Mouse (Mus musculus): ENCODE measurements at regions not wholly inside any gene's neighbourhood (a gene's known extent, or its start where the extent isn't known, plus 50 kb on each side); places are given as distances from the start of the nearest gene placed in this dataset.

DNA sequence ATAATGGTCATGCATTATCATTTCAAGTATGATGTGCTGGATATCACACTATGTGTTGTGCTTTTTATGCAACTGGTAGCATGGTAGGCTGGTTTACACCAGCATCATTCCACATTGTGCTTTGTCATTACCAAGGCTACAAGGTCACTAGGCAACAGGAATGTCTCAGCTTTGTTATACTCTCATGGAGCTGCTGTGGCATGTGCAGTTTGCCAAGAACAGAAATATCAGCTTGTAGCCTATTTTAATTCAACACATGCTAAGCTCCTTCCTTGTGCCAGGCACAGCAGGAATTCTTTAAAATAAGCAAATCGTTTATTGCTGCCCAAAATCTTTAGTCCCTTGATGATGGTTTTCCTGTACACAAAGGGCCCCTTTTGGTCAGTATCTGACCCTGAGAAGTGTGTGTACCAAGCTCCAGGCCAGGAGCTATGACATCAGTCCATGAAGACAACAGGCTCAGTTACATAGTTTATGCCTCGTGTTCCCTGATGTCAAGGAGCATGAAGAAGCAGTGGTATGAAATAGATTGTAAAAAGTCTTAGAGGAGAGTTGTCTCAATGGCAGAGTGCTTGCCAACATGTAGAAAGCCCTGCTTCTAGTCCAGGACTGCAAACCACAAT lies 314.0 kb upstream of the Cdyl start:
- no peak overlapping the region for H3K4me3 ChIP-seq (replicated peaks)
- ATAC-seq (ENCODE audit: insufficient read depth, low FRiP score, low read depth): no peak
- WGBS: 73% methylated on average over 2 of the region's 2 CpGs
- no peaks in the 10 kb centered on the region for H3K4me1 ChIP-seq
- H3K9ac ChIP-seq: no peak overlapping the region
- H3K27me3 ChIP-seq (replicated peaks): no peaks in the 10 kb centered on the region
- no peak overlapping the region for H3K4me2 ChIP-seq
- no peaks in the 10 kb centered on the region for H3K36me3 ChIP-seq
- no peaks in the 10 kb centered on the region for H3K9me3 ChIP-seq
- H3K27ac ChIP-seq: no peak overlapping the region

DNA sequence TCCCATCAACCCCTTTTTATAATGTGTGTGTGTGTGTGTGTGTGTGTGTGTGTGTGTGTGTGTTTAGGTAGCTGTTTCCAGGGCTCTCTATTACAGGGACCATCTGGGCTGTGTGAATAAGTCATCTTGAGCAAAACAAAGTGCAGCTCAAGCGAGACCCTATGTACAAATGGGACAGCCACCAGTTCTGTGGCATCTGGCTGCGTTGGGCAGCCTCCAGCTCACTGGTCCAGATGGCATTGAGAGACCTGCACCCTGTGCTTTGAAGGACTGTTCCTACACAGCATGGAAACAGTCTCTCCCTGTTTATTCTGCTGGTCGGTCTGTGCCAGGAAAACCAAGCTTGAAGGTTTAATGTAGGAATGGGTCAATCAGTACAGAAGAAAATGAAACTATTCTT lies 311.4 kb upstream of the Cdyl start:
- ATAC-seq (ENCODE audit: insufficient read depth, low FRiP score, low read depth): no peak
- no peaks in the 10 kb centered on the region for H3K27me3 ChIP-seq (replicated peaks)
- 83% methylated on average over 3 of the region's 3 CpGs for WGBS

DNA sequence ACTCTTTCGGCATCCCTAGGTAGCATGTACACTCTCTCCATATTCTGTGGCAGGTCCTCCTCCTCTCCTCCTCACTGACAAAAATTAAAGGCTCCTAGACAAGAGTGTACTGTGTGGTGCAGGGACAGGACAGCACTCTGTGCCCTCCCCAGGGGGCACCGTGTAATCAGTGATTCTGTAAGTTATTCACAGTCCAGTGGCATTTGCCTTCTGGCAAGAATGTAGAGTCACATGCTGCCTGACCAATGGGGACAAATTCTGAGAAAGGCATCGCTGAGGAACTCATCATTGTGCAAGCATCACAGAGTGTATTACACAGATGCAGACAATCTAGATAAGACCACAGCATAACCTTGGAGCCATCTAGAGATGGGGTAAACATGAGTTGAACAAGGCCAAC lies 300.3 kb upstream of the Cdyl start:
- no peaks in the 10 kb centered on the region for H3K4me1 ChIP-seq
- no peak overlapping the region for H3K27ac ChIP-seq
- H3K36me3 ChIP-seq: no peaks in the 10 kb centered on the region
- H3K4me2 ChIP-seq: no peak overlapping the region
- no peak overlapping the region for H3K9ac ChIP-seq
- ATAC-seq (ENCODE audit: insufficient read depth, low FRiP score, low read depth): no peak
- no peak overlapping the region for H3K4me3 ChIP-seq (replicated peaks)
- 79% methylated on average over 3 of the region's 3 CpGs for WGBS
- H3K9me3 ChIP-seq: no peaks in the 10 kb centered on the region
- no peaks in the 10 kb centered on the region for H3K27me3 ChIP-seq (replicated peaks)

More for the DNA sequence above, 311.4 kb upstream of the Cdyl start:
- H3K4me1 ChIP-seq: no peaks in the 10 kb centered on the region
- no peak overlapping the region for H3K9ac ChIP-seq
- H3K36me3 ChIP-seq: no peaks in the 10 kb centered on the region
- no peak overlapping the region for H3K4me3 ChIP-seq (replicated peaks)
- no peak overlapping the region for H3K27ac ChIP-seq
- no peak overlapping the region for H3K4me2 ChIP-seq
- no peaks in the 10 kb centered on the region for H3K9me3 ChIP-seq

DNA sequence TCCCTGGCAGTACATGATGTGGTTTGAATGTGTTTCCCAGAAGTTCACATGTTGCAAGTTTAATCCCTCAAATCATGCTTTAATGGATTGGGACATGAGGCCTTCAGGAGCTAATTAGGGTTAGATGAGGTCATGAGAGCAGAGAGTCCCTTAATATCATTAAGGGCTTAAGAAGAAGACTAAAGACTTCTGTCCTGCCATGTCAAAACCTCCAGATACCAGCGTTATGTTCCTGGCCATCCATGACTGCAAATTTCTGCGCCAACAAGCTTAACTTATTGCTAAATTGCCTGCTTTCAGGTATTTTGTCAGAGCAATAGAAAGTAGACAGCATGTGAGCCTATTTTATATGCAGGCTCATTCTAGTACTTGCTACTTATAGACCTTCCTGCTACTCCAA lies 282.1 kb upstream of the Cdyl start:
- H3K27me3 ChIP-seq (replicated peaks): no peaks in the 10 kb centered on the region
- no peak for ATAC-seq (ENCODE audit: insufficient read depth, low FRiP score, low read depth)
- H3K27ac ChIP-seq: no peak overlapping the region
- H3K4me2 ChIP-seq: no peak overlapping the region
- no peak overlapping the region for H3K9ac ChIP-seq
- WGBS: 87% methylated on average over 2 of the region's 2 CpGs
- no peak overlapping the region for H3K4me3 ChIP-seq (replicated peaks)
- no peaks in the 10 kb centered on the region for H3K4me1 ChIP-seq
- H3K36me3 ChIP-seq: no peaks in the 10 kb centered on the region
- no peaks in the 10 kb centered on the region for H3K9me3 ChIP-seq

DNA sequence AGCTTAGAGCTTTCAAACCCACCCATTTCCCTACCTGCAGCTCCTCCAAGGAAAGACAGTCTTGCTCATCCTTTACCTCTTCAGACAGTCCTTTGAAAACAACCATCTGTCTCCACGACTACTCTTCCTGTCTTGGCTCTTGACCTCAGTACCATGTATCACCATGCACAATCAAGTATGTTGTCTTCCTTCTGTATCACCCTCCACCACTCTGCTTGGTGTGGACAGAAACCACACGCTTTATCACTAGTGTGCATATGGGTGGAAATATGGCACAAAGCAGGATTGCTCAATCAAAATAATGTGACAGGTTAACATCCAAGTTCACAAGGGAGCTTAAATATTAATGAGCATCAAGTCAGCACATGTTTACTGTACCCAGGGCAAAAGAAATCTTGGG lies 280.1 kb upstream of the Cdyl start:
- no peaks in the 10 kb centered on the region for H3K27me3 ChIP-seq (replicated peaks)
- no peaks in the 10 kb centered on the region for H3K9me3 ChIP-seq
- ATAC-seq (ENCODE audit: insufficient read depth, low FRiP score, low read depth): no peak
- H3K4me3 ChIP-seq (replicated peaks): no peak overlapping the region
- no peak overlapping the region for H3K9ac ChIP-seq
- H3K4me2 ChIP-seq: no peak overlapping the region
- H3K36me3 ChIP-seq: no peaks in the 10 kb centered on the region
- no peak overlapping the region for H3K27ac ChIP-seq
- 72% methylated on average over 2 of the region's 2 CpGs for WGBS
- no peaks in the 10 kb centered on the region for H3K4me1 ChIP-seq

DNA sequence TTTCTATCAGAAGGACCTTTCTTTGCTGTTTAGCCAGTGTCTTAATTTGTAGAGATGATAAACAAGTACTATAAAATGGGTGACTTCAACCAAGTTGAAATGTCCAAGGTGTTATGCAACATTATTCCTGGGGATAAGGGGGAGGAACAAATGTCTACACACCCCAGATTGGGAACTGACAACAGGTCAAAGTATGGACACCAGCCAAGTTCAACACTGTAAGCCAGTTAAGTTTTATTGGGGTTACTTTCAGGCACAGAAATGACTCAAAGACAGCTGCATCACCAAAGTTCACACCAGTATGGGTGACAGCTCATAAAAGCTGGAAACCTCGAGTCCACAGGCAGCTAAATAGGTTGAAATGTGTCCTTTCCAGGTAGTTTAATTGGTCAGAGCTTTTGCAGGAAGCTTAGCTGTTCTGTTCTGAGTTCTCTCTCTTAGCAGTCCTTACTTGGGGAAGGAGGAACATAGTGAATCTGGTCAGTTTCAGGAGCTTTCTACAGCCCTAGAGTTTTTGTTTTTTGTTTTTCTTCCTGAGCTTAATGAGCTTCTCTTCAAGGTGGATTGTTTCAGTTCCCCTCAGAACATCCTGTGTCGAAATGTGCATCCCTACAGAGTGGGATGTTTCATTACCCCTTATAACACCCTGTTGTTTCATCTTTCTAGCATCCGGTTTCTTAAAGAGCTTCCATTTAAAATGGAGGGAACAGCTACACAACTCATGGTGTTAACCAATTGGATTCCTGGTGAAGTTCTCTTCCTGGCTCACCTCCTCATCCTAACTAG lies 279.2 kb upstream of the Cdyl start:
- Histone ChIP-seq H3K27me3 (replicated peaks) (no peaks in the 10 kb centered on the region), H3K4me1 (no peaks in the 10 kb centered on the region), H3K36me3 (no peaks in the 10 kb centered on the region), H3K9me3 (no peaks in the 10 kb centered on the region), H3K9ac (no peak overlapping the region), H3K4me3 (replicated peaks) (no peak overlapping the region), H3K27ac (no peak overlapping the region), H3K4me2 (no peak overlapping the region)
- no peak for ATAC-seq (ENCODE audit: insufficient read depth, low FRiP score, low read depth)
- WGBS: 57% methylated on average over 3 of the region's 3 CpGs

DNA sequence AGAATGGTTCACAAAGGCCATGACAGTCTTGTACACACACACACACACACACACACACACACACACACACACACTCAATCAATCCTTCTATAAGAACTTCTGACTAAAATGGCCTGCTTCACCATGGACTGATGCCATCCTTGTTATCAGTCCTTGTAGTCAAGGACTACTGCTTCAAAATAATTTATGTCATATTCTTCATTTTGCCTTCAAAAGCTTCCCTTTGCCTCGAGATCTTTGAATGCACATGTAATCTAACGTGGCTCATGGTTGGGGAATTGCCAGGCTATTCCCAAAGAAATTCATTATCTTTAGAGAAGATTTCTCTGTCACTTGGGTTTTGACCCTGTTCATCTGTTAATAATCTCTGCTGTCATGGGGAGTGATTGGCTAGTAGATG lies 278.0 kb upstream of the Cdyl start:
- no peak overlapping the region for H3K9ac ChIP-seq
- H3K4me1 ChIP-seq: no peaks in the 10 kb centered on the region
- no peaks in the 10 kb centered on the region for H3K27me3 ChIP-seq (replicated peaks)
- H3K36me3 ChIP-seq: no peaks in the 10 kb centered on the region
- H3K27ac ChIP-seq: no peak overlapping the region
- no peaks in the 10 kb centered on the region for H3K9me3 ChIP-seq
- WGBS: 66% methylated on average over 2 of the region's 2 CpGs
- H3K4me2 ChIP-seq: no peak overlapping the region
- no peak for ATAC-seq (ENCODE audit: insufficient read depth, low FRiP score, low read depth)
- no peak overlapping the region for H3K4me3 ChIP-seq (replicated peaks)

DNA sequence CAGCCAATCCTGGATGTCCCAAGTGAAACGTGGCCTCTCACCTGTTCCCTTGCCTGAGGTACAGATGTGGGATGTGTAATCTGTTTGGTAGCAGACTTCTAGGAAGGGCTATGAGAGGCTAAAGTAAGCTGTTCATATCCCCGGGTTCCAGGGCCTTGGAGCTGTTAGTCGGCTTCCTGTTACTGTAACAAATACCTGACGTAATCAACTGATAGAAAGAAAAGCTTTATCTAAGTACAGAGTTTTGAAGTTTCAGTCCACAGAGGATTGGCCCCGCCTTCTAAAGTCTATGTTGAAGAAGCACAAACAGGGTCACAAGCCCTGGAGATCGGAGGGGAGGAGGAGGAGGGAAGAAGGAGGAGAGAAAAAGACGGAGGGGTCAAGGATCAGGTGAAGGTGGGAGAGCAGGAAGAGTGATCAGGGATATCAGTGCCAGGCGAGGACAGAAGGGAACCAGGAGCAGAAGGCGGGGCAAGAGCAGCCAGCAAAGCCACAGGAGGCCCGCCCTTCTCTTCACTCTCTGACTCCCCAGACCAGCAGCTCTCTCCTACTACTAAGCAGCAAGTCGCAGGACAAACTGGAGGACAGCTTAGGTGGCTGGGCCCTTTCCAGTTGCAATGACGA lies 276.5 kb upstream of the Cdyl start:
- peak; percentile 73; the same call in 1 of the 2 replicates for ATAC-seq (ENCODE audit: insufficient read depth, low FRiP score, low read depth)
- no peaks in the 10 kb centered on the region for H3K9me3 ChIP-seq
- no peak overlapping the region for H3K9ac ChIP-seq
- H3K27ac ChIP-seq: peak overlapping the region; percentile 23; the same call in 1 of the 2 replicates
- H3K4me3 ChIP-seq (replicated peaks): no peak overlapping the region
- 27% methylated on average over 12 of the region's 12 CpGs for WGBS
- H3K4me2 ChIP-seq: peak overlapping the region; percentile 19
- no peaks in the 10 kb centered on the region for H3K36me3 ChIP-seq
- no peaks in the 10 kb centered on the region for H3K27me3 ChIP-seq (replicated peaks)
- H3K4me1 ChIP-seq: no peaks in the 10 kb centered on the region

DNA sequence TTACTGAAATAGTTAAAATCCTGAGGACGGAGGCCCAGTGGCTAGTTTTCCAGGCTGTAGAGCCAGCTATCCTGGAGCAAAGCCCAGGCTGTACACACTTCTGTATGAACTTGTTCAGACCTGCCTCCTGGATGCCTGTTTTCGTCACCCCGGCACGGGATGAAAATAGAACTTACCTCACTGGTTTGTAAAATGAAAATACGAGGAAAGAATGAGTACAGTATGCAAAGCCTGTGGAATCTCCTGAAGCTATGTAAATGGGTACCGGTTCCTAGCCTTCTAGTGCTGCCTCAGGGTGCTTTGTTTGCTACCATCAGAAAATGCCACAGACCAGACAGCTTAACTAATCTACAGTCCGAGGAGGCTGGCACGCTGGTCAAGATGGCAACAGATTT lies 276.0 kb upstream of the Cdyl start:
- Histone ChIP-seq H3K9ac (no peak overlapping the region), H3K9me3 (no peaks in the 10 kb centered on the region), H3K27me3 (replicated peaks) (no peaks in the 10 kb centered on the region), H3K36me3 (no peaks in the 10 kb centered on the region), H3K4me1 (no peaks in the 10 kb centered on the region), H3K4me2 (peak overlapping the region; percentile 19), H3K27ac (peak overlapping the region; percentile 23; the same call in 1 of the 2 replicates), H3K4me3 (replicated peaks) (no peak overlapping the region)
- WGBS: 35% methylated on average over 8 of the region's 8 CpGs
- peak; percentile 44; the same call in 1 of the 2 replicates for ATAC-seq (ENCODE audit: insufficient read depth, low FRiP score, low read depth)

DNA sequence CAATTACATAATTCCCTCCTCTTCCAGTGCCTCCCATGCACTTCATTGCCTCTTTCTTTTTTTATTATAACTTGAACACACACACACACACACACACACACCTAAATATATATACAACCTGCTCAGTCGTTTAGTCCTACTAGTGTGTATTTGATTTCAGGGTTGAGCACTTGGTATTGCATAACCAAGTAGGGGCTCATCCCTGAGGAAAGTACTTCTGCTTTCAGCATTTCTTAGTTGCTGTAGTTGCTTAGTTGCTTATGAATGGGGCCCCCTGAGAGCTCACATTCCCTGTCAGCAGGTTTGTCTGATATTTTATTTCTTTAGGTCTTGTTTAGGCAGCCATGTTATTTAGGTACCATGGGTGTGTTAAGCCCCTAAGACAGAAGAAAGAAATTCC lies 271.3 kb upstream of the Cdyl start:
- Histone ChIP-seq H3K9ac (no peak overlapping the region), H3K27ac (no peak overlapping the region), H3K9me3 (no peaks in the 10 kb centered on the region), H3K4me1 (no peaks in the 10 kb centered on the region), H3K4me2 (no peak overlapping the region), H3K36me3 (no peaks in the 10 kb centered on the region), H3K27me3 (replicated peaks) (no peaks in the 10 kb centered on the region), H3K4me3 (replicated peaks) (no peak overlapping the region)
- no peak for ATAC-seq (ENCODE audit: insufficient read depth, low FRiP score, low read depth)
- WGBS: 43% methylated on average over 1 of the region's 1 CpGs

DNA sequence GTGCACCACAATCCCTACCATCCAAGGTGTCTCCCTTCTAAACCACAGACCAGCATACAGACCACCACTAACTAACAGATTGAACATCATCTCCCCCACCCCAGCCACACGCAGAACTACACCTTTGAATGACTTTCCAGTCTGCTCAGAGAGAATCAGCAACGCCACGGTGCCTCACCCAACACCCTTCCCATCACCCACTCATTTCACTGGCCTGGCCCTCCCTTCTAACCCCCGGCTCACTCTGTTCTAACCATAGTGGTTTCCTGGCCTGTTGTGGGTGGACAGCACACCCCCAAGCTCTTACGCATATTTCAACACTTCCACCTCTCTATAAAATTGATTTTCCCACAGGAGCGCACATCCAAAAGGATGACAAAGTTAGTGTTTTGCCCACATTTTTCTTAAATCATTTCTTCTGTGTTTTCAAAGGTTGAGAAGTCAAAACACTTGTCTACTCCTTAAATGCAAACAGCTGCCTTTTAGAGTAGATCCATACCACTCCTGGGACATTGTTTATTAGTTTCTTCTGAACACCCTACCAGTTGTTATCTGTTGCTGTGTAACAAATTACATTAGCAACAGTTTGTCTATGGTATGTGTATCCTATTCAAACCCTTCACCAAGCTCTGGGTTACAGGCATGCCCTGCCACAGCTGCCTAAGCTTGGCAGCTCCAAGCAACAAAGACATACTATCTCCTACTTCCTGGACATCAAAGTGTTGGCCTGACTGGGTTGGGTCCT lies 269.7 kb upstream of the Cdyl start:
- H3K9ac ChIP-seq: no peak overlapping the region
- H3K9me3 ChIP-seq: no peaks in the 10 kb centered on the region
- no peak overlapping the region for H3K4me2 ChIP-seq
- H3K4me3 ChIP-seq (replicated peaks): no peak overlapping the region
- H3K4me1 ChIP-seq: peaks cover under 1% of the 10 kb centered on the region; the same call in 1 of the 2 replicates
- no peak overlapping the region for H3K27ac ChIP-seq
- ATAC-seq (ENCODE audit: insufficient read depth, low FRiP score, low read depth): no peak
- no peaks in the 10 kb centered on the region for H3K27me3 ChIP-seq (replicated peaks)
- no peaks in the 10 kb centered on the region for H3K36me3 ChIP-seq
- 82% methylated on average over 6 of the region's 6 CpGs for WGBS

DNA sequence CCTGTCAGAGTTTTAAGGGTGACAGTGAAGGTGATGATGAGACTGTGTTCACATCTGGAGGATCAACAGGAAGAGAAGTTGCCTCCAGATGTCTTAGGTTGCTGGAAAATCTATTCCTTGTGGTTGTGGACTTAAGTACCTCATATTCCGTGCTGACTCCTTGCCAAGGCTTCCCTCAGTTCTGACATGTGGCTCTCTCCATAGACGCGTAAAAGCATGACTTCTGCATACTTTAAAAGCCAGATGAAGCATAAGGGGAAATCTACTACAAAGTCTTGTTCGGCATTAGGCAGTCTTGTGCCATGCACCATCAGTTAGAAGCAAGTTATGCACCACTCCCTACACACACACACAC lies 269.1 kb upstream of the Cdyl start:
- H3K27ac ChIP-seq: no peak overlapping the region
- H3K4me1 ChIP-seq: peaks cover 6% of the 10 kb centered on the region; the same call in 1 of the 2 replicates
- no peak overlapping the region for H3K4me2 ChIP-seq
- H3K4me3 ChIP-seq (replicated peaks): no peak overlapping the region
- H3K9ac ChIP-seq: no peak overlapping the region
- 56% methylated on average over 4 of the region's 4 CpGs for WGBS
- H3K36me3 ChIP-seq: no peaks in the 10 kb centered on the region
- H3K27me3 ChIP-seq (replicated peaks): no peaks in the 10 kb centered on the region
- no peaks in the 10 kb centered on the region for H3K9me3 ChIP-seq
- ATAC-seq (ENCODE audit: insufficient read depth, low FRiP score, low read depth): no peak

Data from stomach, embryonic 15.5 days (tissue).